Mouse (Mus musculus) embryonic facial prominence, embryonic 13.5 days (tissue): ENCODE measurements around the gene Zfp951. TPM values are rescaled to one million over a fixed set of nuclear protein-coding genes. Genes with fewer than 3 reads are reported as not detected.
"Not testable (repeated sequence)": the region's sequence is repeated elsewhere in the genome, so short reads cannot be mapped to it uniquely, and the experiment has no call there.

Experiments used
- ATAC-seq: fragments of 200-750 bp; cut with Nextera tagmentation; 2 replicates; pipeline ENCODE4 v1.8.0; 2017; ENCODE audit warnings: low read depth; ENCODE audit not compliant: insufficient number of reproducible peaks, insufficient read depth, low FRiP score, low TSS enrichment
- H3K27ac ChIP-seq: fragments of 300-500 bp; sonication (generic); 2 replicates; pipeline ENCODE4 v1.5.1; 2015; ENCODE audit warnings: moderate library complexity, mild to moderate bottlenecking, inconsistent platforms
- H3K27me3 ChIP-seq: fragments of 300-500 bp; sonication (generic); 2 replicates; pipeline ENCODE4 v1.6.1; 2015; ENCODE audit warnings: mild to moderate bottlenecking, inconsistent platforms
- H3K36me3 ChIP-seq: fragments of 300-500 bp; sonication (generic); 2 replicates; pipeline ENCODE4 v1.6.1; 2015; ENCODE audit warnings: mild to moderate bottlenecking, inconsistent platforms
- H3K4me1 ChIP-seq: fragments of 300-500 bp; sonication (generic); 2 replicates; pipeline ENCODE4 v1.6.1; 2015; ENCODE audit warnings: inconsistent platforms
- H3K4me2 ChIP-seq: fragments of 300-500 bp; sonication (generic); 2 replicates; pipeline ENCODE4 v1.6.1; 2015; ENCODE audit warnings: moderate library complexity, mild to moderate bottlenecking, inconsistent platforms
- H3K4me3 ChIP-seq: fragments of 300-500 bp; sonication (generic); 2 replicates; pipeline ENCODE4 v1.5.1; 2015; ENCODE audit warnings: mild to moderate bottlenecking, inconsistent platforms
- H3K9ac ChIP-seq: fragments of 300-500 bp; sonication (generic); 2 replicates; pipeline ENCODE4 v1.6.1; 2015; ENCODE audit warnings: mild to moderate bottlenecking, inconsistent platforms
- H3K9me3 ChIP-seq: fragments of 300-500 bp; sonication (generic); 2 replicates; pipeline ENCODE4 v1.6.1; 2016; ENCODE audit warnings: inconsistent platforms
- WGBS: fragments of 180-500 bp; shearing (Covaris S2); methylation state at CpG from one replicate; pipeline ENCODE4 v1.1.7; 2015; ENCODE audit warnings: mixed read lengths; 5-methylcytosine and 5-hydroxymethylcytosine counted together
- polyA plus RNA-seq: library from polyadenylated mRNA; unstranded; fragments of >200 nt; fragmentation: Nextera tagmentation; extraction: Ambion mirVana; gene quantifications from 2 replicates; pipeline ENCODE4 v1.2.1, GENCODE M21; 2015

Gene Zfp951
- 2.8 and 3.2 TPM in 2 replicates for polyA plus RNA-seq

GRCm38 (mm10) chr5:104859962-104860525 is at the start of gene Zfp951:
Gene Zfp951, minus strand, starts transcription at chr5:104860070.
- H3K4me2 ChIP-seq, H3K27ac ChIP-seq, H3K36me3 ChIP-seq, H3K9ac ChIP-seq, H3K4me1 ChIP-seq, H3K27me3 ChIP-seq: not testable (repeated sequence)
- 45% methylated on average over 11 of the region's 12 CpGs for WGBS
- Histone ChIP-seq H3K4me3 (peak within 1 kb of the TSS; percentile 30), H3K9me3 (peaks cover 12% of the 10 kb centered on the region)
- ATAC-seq, result peak; percentile 78

DNA sequence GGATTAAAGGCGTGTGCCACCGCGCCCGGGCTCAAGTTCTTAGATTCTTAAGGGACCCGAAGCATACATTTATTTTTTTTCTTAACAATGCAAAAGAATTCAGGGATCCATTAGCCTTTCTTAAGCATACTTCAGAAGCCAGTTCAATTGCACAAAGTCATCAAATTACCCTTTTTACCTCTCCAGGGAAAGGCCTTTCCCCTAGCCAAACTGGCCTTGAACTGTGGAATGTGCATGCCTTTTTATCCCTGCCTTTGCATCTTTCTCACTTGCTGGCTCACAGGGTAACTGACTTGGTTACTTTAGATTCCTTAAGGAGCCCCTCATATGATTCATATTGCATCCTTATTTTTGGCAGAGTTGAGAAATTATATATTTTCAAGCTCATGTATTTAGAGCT is 46.7 kb upstream of the Zfp951 start:
- ATAC-seq, H3K36me3 ChIP-seq, H3K27ac ChIP-seq, H3K27me3 ChIP-seq, H3K4me2 ChIP-seq, H3K9me3 ChIP-seq, H3K4me3 ChIP-seq, H3K4me1 ChIP-seq, H3K9ac ChIP-seq: not testable (repeated sequence)
- WGBS, result 87% methylated on average over 5 of the region's 5 CpGs

GRCm38 (mm10) chr5:104859045-104859961 is 567 bp downstream of the Zfp951 start:
- 52% methylated on average over 10 of the region's 15 CpGs for WGBS
- H3K27ac ChIP-seq, H3K27me3 ChIP-seq, H3K36me3 ChIP-seq, H3K4me2 ChIP-seq, H3K9ac ChIP-seq, H3K4me1 ChIP-seq: not testable (repeated sequence)
- peak; percentile 72; the same call in 1 of the 2 replicates for ATAC-seq
- Histone ChIP-seq H3K4me3 (peak overlapping the region; percentile 30), H3K9me3 (peaks cover 12% of the 10 kb centered on the region)

GRCm38 (mm10) chr5:104854546-104854945 is 5.3 kb downstream of the Zfp951 start:
- WGBS, result 93% methylated on average over 3 of the region's 3 CpGs
- H3K36me3 ChIP-seq, ATAC-seq, H3K4me2 ChIP-seq, H3K4me3 ChIP-seq, H3K9ac ChIP-seq, H3K27ac ChIP-seq, H3K4me1 ChIP-seq, H3K27me3 ChIP-seq: not testable (repeated sequence)
- peaks cover 16% of the 10 kb centered on the region for H3K9me3 ChIP-seq

DNA sequence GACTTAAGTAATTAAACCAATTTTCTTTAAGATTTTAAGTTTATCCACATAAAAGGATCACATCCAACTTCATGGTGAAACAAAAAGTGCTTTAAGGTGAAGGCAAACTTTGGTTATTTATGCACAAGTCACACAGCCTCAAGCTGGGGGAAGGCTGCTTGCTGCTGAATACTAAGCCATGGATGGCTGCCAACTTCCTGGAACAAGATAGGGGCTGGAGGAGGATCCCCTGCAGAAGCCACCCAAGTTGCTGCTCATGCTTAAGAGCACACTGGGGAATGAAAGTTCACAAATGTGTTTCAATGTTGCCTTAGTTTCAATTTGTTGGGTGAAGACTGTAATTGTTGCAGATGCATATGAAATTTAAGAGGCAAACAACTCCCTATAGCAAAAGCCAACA is 26.5 kb downstream of the Zfp951 start:
- Histone ChIP-seq H3K36me3 (0 out of 2 replicates have a peak, but pooled peaks cover 3% of the 10 kb centered on the region), H3K4me3 (no peak overlapping the region), H3K27me3 (no peaks in the 10 kb centered on the region), H3K9ac (no peak overlapping the region), H3K9me3 (peaks cover 45% of the 10 kb centered on the region), H3K4me1 (no peaks in the 10 kb centered on the region), H3K4me2 (no peak overlapping the region), H3K27ac (no peak overlapping the region)
- ATAC-seq, result no peak

- 61% methylated on average over 1 of the region's 1 CpGs for WGBS
- H3K4me2 ChIP-seq, result no peak overlapping the region
- H3K36me3 ChIP-seq, result 0 out of 2 replicates have a peak, but pooled peaks cover 3% of the 10 kb centered on the region
- H3K9ac ChIP-seq, result no peak overlapping the region
- no peak overlapping the region for H3K4me3 ChIP-seq
- peaks cover 50% of the 10 kb centered on the region for H3K9me3 ChIP-seq
- no peaks in the 10 kb centered on the region for H3K27me3 ChIP-seq
- no peak overlapping the region for H3K27ac ChIP-seq
- no peak for ATAC-seq
- no peaks in the 10 kb centered on the region for H3K4me1 ChIP-seq
Observed at GRCm38 (mm10) chr5:104829611-104830010, 30.3 kb downstream of the Zfp951 start.

- 80% methylated on average over 6 of the region's 6 CpGs for WGBS
- not testable (repeated sequence) for H3K4me2 ChIP-seq, H3K4me1 ChIP-seq, ATAC-seq, H3K27me3 ChIP-seq, H3K27ac ChIP-seq, H3K9ac ChIP-seq, H3K4me3 ChIP-seq, H3K36me3 ChIP-seq
- peaks cover 15% of the 10 kb centered on the region for H3K9me3 ChIP-seq
Observed at GRCm38 (mm10) chr5:104770138-104770537, 89.7 kb downstream of the Zfp951 start.

Other genes with a start within 250 kb of the Zfp951 start
- 0.48 and 0.70 TPM in 2 replicates for gene Abcg3, start 122.6 kb upstream of the Zfp951 start, polyA plus RNA-seq